Mouse (Mus musculus): ENCODE results near the gene Tank.

GRCm38 (mm10) chr2:61667420-61667819 lies 89.0 kb downstream of the Tank start:
- TF ChIP-seq POLR2A (IDR thresholded peaks at IDR 0.05; ENCODE audit: extremely low read depth, insufficient read depth, low read length) (no peak), CTCF (IDR thresholded peaks at IDR 0.05; ENCODE audit: low read depth, low read length) (no peak)

All from liver, adult 2 months (tissue).